Mouse (Mus musculus) C2C12 (cell line): Measurements from ENCODE around the gene Myh10. TPM values are rescaled to one million over a fixed set of nuclear protein-coding genes. Genes with fewer than 3 reads are reported as not detected.

Source experiments
- H3K27me3 ChIP-seq: one replicate; pipeline ENCODE4 v1.6.1; 2011; ENCODE audit not compliant: control insufficient read depth, insufficient read depth, insufficient read length
- H3K36me3 ChIP-seq: one replicate; pipeline ENCODE4 v1.6.1; 2011; ENCODE audit not compliant: control insufficient read depth, insufficient read depth
- H3K4me3 ChIP-seq: one replicate; pipeline ENCODE4 v1.5.1; 2011; ENCODE audit warnings: mild to moderate bottlenecking, control low read depth; ENCODE audit not compliant: poor library complexity, insufficient read depth, severe bottlenecking
- H3K79me2 ChIP-seq: one replicate; pipeline ENCODE4 v1.6.1; 2011; ENCODE audit not compliant: control insufficient read depth, insufficient read depth
- H3K79me3 ChIP-seq: one replicate; pipeline ENCODE4 v1.6.1; 2011; ENCODE audit warnings: low read depth, control low read depth
- H3ac ChIP-seq: one replicate; pipeline ENCODE3; 2011; ENCODE audit warnings: low read depth; ENCODE audit not compliant: control insufficient read depth, insufficient read length
- CEBPB ChIP-seq: IDR thresholded peaks from one replicate; pipeline ENCODE4 v1.6.1; 2011; ENCODE audit warnings: low read depth, mild to moderate bottlenecking, control low read depth, moderate library complexity
- CTCF ChIP-seq: IDR thresholded peaks from one replicate; pipeline ENCODE4 v1.5.1; 2011; ENCODE audit not compliant: control insufficient read depth, insufficient read depth, insufficient read length
- FOSL1 ChIP-seq: IDR thresholded peaks from one replicate; pipeline ENCODE4 v1.8.0; 2011; ENCODE audit warnings: mild to moderate bottlenecking, low read length; ENCODE audit not compliant: poor library complexity, insufficient read depth, severe bottlenecking
- MAX ChIP-seq: IDR thresholded peaks from one replicate; pipeline ENCODE4 v1.6.1; 2011; ENCODE audit warnings: mild to moderate bottlenecking, control low read depth
- MYOD1 ChIP-seq: IDR thresholded peaks from one replicate; pipeline ENCODE4 v1.6.1; 2011; ENCODE audit warnings: low read depth; ENCODE audit not compliant: control insufficient read depth, insufficient read length
- MYOG ChIP-seq: IDR thresholded peaks from one replicate; pipeline ENCODE4 v1.6.1; 2011; ENCODE audit not compliant: control insufficient read depth, insufficient read length; ENCODE audit errors: extremely low read depth
- USF1 ChIP-seq: IDR thresholded peaks from one replicate; pipeline ENCODE4 v1.6.1; 2011; ENCODE audit warnings: low read depth, mild to moderate bottlenecking, control low read depth, moderate library complexity
- long read RNA-seq, 2 experiments: library from polyadenylated mRNA; unstranded; transcript quantifications; one replicate each; pipeline ENCODE4 v2.0.0; 2019 to 2020
- polyA plus RNA-seq: library from polyadenylated mRNA; unstranded; fragments of >200 nt; fragmentation: generic; extraction: Trizol; gene quantifications from one replicate; pipeline ENCODE4 v1.2.1, GENCODE M21; 2012; ENCODE audit warnings: missing spikeins

The Myh10 gene
- 40.0 TPM for polyA plus RNA-seq
- long read RNA-seq, experiment 1, partial matches to known transcripts, result 7 of 9 reads
- long read RNA-seq, experiment 1, other reads (novel, unspliced or antisense), result 2 of 9 reads
- long read RNA-seq, experiment 2, full-length matches to known transcripts, result 19 of 156 reads
- long read RNA-seq, experiment 2, partial matches to known transcripts, result 127 of 156 reads
- long read RNA-seq, experiment 2, other reads (novel, unspliced or antisense), result 10 of 156 reads

- TF ChIP-seq USF1, result no peak
- TF ChIP-seq FOSL1, result no peak
- peak; percentile 96 for TF ChIP-seq MAX
- TF ChIP-seq MYOD1, result peak; percentile 20
- Histone ChIP-seq H3K4me3 (peak within 1 kb of the TSS; percentile 83), H3K79me2 (peaks cover 46% of the 10 kb centered on the region), H3K27me3 (no peaks in the 10 kb centered on the region), H3K36me3 (no peaks in the 10 kb centered on the region), H3K79me3 (peaks cover 30% of the 10 kb centered on the region), H3ac (peak within 1 kb of the TSS; percentile 89)
Observed at GRCm38 (mm10) chr11:68691321-68692009, at the start of gene Myh10. Gene Myh10, plus strand, starts transcription at chr11:68691559.

- no peaks in the 10 kb centered on the region for H3K79me2 ChIP-seq
- no peak overlapping the region for H3K4me3 ChIP-seq
- TF ChIP-seq CEBPB (no peak), MYOD1 (no peak)
- H3K27me3 ChIP-seq, result no peaks in the 10 kb centered on the region
- no peaks in the 10 kb centered on the region for H3K79me3 ChIP-seq
- no peak overlapping the region for H3ac ChIP-seq
- H3K36me3 ChIP-seq, result no peaks in the 10 kb centered on the region
Observed at GRCm38 (mm10) chr11:68644781-68645180, 46.6 kb upstream of the Myh10 start.

- H3K79me2 ChIP-seq, result no peaks in the 10 kb centered on the region
- no peak overlapping the region for H3ac ChIP-seq
- H3K79me3 ChIP-seq, result no peaks in the 10 kb centered on the region
- H3K36me3 ChIP-seq, result no peaks in the 10 kb centered on the region
- H3K27me3 ChIP-seq, result no peaks in the 10 kb centered on the region
- no peak overlapping the region for H3K4me3 ChIP-seq
- TF ChIP-seq CEBPB, result no peak
- no peak for TF ChIP-seq USF1
- TF ChIP-seq MAX, result no peak
- no peak for TF ChIP-seq MYOG
- TF ChIP-seq FOSL1, result no peak
- TF ChIP-seq CTCF, result no peak
- TF ChIP-seq MYOD1, result no peak
Observed at GRCm38 (mm10) chr11:68647808-68648207, 43.6 kb upstream of the Myh10 start.

DNA sequence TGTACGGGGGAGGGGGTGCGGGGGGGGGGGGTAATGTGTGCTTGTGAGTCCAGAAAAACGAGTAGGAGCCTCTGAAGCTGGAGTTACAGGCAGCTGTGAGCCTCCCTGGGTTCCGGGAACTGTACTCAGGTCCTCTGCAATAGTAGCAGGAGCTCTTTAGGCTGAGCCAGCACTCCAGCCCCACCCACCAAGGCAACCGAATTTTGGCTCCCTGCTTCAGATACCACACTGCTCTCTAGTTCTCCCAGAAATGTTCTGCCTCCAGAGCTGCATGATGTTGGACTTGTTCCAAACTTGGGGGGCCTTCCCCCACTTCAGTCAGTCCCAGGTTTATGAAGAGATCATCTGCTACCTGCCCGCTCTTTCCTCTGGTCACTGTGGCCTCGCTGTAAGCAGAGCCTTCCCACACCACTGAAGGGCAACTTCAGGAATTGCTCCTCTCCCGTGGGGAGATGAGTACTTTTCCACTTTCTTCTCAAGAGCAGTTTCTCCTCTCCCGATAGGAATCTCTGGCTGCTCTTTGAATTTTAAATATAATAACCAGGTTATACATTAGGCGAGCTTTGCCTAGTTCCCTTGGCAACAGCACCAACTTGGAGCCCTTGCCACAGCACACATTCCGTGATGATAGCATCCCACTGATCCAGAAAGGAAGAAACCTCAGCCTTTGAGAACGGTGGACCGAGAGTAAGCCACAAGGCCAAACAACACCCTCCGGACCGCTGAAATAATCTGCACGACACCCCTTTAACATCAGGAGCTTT, 42.8 kb upstream of the Myh10 start:
- no peak overlapping the region for H3ac ChIP-seq
- TF ChIP-seq FOSL1 (no peak), MYOG (no peak), CEBPB (no peak), CTCF (no peak), USF1 (no peak), MAX (no peak), MYOD1 (no peak)
- no peaks in the 10 kb centered on the region for H3K79me2 ChIP-seq
- no peaks in the 10 kb centered on the region for H3K36me3 ChIP-seq
- no peaks in the 10 kb centered on the region for H3K79me3 ChIP-seq
- H3K27me3 ChIP-seq, result no peaks in the 10 kb centered on the region
- H3K4me3 ChIP-seq, result no peak overlapping the region

DNA sequence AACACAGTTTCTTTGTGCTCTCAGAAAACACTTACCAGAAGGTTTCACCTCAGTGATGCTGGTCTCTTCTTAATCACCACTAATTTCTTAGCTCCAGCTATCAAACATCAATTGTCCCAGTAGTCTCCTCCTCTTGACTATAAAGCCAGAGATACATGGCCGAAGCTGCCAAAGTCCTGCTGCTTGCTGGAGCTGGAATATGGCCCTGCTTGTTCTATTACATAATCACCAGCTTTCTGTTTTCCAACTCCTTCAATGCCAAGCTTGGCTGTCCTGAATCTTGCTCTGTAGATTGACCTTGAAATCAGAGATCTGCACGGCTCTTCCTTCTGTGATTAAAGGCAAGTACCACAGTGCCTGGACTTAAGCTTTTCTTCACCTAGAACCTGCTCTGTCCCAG, 39.8 kb upstream of the Myh10 start:
- Histone ChIP-seq H3K27me3 (no peaks in the 10 kb centered on the region), H3K4me3 (no peak overlapping the region), H3ac (no peak overlapping the region), H3K79me3 (no peaks in the 10 kb centered on the region), H3K79me2 (no peaks in the 10 kb centered on the region), H3K36me3 (no peaks in the 10 kb centered on the region)
- no peak for TF ChIP-seq FOSL1
- TF ChIP-seq MAX, result no peak
- TF ChIP-seq MYOD1, result no peak
- no peak for TF ChIP-seq MYOG
- TF ChIP-seq CTCF, result no peak
- TF ChIP-seq CEBPB, result no peak
- TF ChIP-seq USF1, result no peak

- no peak overlapping the region for H3ac ChIP-seq
- H3K79me2 ChIP-seq, result no peaks in the 10 kb centered on the region
- H3K27me3 ChIP-seq, result no peaks in the 10 kb centered on the region
- H3K79me3 ChIP-seq, result no peaks in the 10 kb centered on the region
- no peaks in the 10 kb centered on the region for H3K36me3 ChIP-seq
- no peak for TF ChIP-seq CEBPB
- no peak overlapping the region for H3K4me3 ChIP-seq
Observed at GRCm38 (mm10) chr11:68655524-68655923, 35.8 kb upstream of the Myh10 start.
